Mouse (Mus musculus) lung, embryonic 15.5 days (tissue): ENCODE results near the gene 1600014C10Rik. TPM values are rescaled to one million over a fixed set of nuclear protein-coding genes. Genes with fewer than 3 reads are reported as not detected.

ENCODE experiments used
- ATAC-seq: fragments of 200-750 bp; cut with Nextera tagmentation; 2 replicates; pipeline ENCODE4 v1.8.0; 2017; ENCODE audit warnings: moderate number of reproducible peaks, borderline replicate concordance; ENCODE audit not compliant: low FRiP score, low TSS enrichment; ENCODE audit errors: extremely low read depth
- H3K27ac ChIP-seq: fragments of 300-500 bp; sonication (generic); 2 replicates; pipeline ENCODE4 v1.5.1; 2015; ENCODE audit warnings: moderate library complexity, mild to moderate bottlenecking, inconsistent platforms
- H3K27me3 ChIP-seq: fragments of 300-500 bp; sonication (generic); 2 replicates; pipeline ENCODE4 v1.6.1; 2015; ENCODE audit warnings: inconsistent platforms
- H3K36me3 ChIP-seq: fragments of 300-500 bp; sonication (generic); 2 replicates; pipeline ENCODE4 v1.6.1; 2015; ENCODE audit warnings: inconsistent platforms
- H3K4me1 ChIP-seq: fragments of 300-500 bp; sonication (generic); 2 replicates; pipeline ENCODE4 v1.6.1; 2015; ENCODE audit warnings: inconsistent platforms
- H3K4me2 ChIP-seq: fragments of 300-500 bp; sonication (generic); 2 replicates; pipeline ENCODE4 v1.6.1; 2015; ENCODE audit warnings: inconsistent platforms, mild to moderate bottlenecking, moderate library complexity
- H3K4me3 ChIP-seq: fragments of 300-500 bp; sonication (generic); 2 replicates; pipeline ENCODE4 v1.5.1; 2015; ENCODE audit warnings: mild to moderate bottlenecking, inconsistent platforms
- H3K9ac ChIP-seq: fragments of 300-500 bp; sonication (generic); 2 replicates; pipeline ENCODE4 v1.6.1; 2015; ENCODE audit warnings: inconsistent platforms
- H3K9me3 ChIP-seq: fragments of 300-500 bp; sonication (generic); 2 replicates; pipeline ENCODE4 v1.6.1; 2016; ENCODE audit warnings: inconsistent platforms
- WGBS: fragments of 180-500 bp; shearing (Covaris S2); methylation state at CpG from one replicate; pipeline ENCODE4 v1.1.7; 2015; 5-methylcytosine and 5-hydroxymethylcytosine counted together
- polyA plus RNA-seq: library from polyadenylated mRNA; unstranded; fragments of >200 nt; fragmentation: Nextera tagmentation; extraction: Ambion mirVana; gene quantifications from 2 replicates; pipeline ENCODE4 v1.2.1, GENCODE M21; 2015

1600014C10Rik gene
- polyA plus RNA-seq = 16.0 and 19.0 TPM in 2 replicates

GRCm38 (mm10) chr7:38182962-38183687 is at the start of gene 1600014C10Rik:
1600014C10Rik (plus strand) TSS chr7:38183217.
- H3K36me3 ChIP-seq = no peaks in the 10 kb centered on the region
- 4% methylated on average over 28 of the region's 28 CpGs for WGBS
- H3K4me3 ChIP-seq = peak within 1 kb of the TSS; percentile 68
- H3K27me3 ChIP-seq = no peaks in the 10 kb centered on the region
- H3K27ac ChIP-seq = peak within 1 kb of the TSS; percentile 86
- H3K4me2 ChIP-seq = peak within 1 kb of the TSS; percentile 79
- no peaks in the 10 kb centered on the region for H3K9me3 ChIP-seq
- peak within 1 kb of the TSS; percentile 63 for H3K9ac ChIP-seq
- H3K4me1 ChIP-seq = peaks cover 14% of the 10 kb centered on the region
- peak; percentile 43 for ATAC-seq

- 86% methylated on average over 5 of the region's 5 CpGs for WGBS
- no peak overlapping the region for H3K4me3 ChIP-seq
- no peak overlapping the region for H3K9ac ChIP-seq
- no peaks in the 10 kb centered on the region for H3K9me3 ChIP-seq
- no peak overlapping the region for H3K4me2 ChIP-seq
- H3K27ac ChIP-seq = no peak overlapping the region
- no peak for ATAC-seq
- no peaks in the 10 kb centered on the region for H3K27me3 ChIP-seq
- H3K4me1 ChIP-seq = no peaks in the 10 kb centered on the region
- H3K36me3 ChIP-seq = no peaks in the 10 kb centered on the region
These were observed 48.5 kb upstream of the 1600014C10Rik start for GRCm38 (mm10) chr7:38134471-38134870.

GRCm38 (mm10) chr7:38140324-38140723 is 42.7 kb upstream of the 1600014C10Rik start:
- no peak for ATAC-seq
- Histone ChIP-seq H3K36me3 (no peaks in the 10 kb centered on the region), H3K4me3 (no peak overlapping the region), H3K4me2 (no peak overlapping the region), H3K9me3 (no peaks in the 10 kb centered on the region), H3K4me1 (no peaks in the 10 kb centered on the region), H3K9ac (no peak overlapping the region), H3K27ac (no peak overlapping the region), H3K27me3 (no peaks in the 10 kb centered on the region)
- WGBS = 36% methylated on average over 9 of the region's 9 CpGs

- no peaks in the 10 kb centered on the region for H3K4me1 ChIP-seq
- no peak overlapping the region for H3K27ac ChIP-seq
- no peak overlapping the region for H3K4me2 ChIP-seq
- no peaks in the 10 kb centered on the region for H3K27me3 ChIP-seq
- H3K9me3 ChIP-seq = no peaks in the 10 kb centered on the region
- H3K4me3 ChIP-seq = no peak overlapping the region
- no peak overlapping the region for H3K9ac ChIP-seq
- H3K36me3 ChIP-seq = no peaks in the 10 kb centered on the region
- 55% methylated on average over 13 of the region's 13 CpGs for WGBS
- ATAC-seq = no peak
These were observed 41.1 kb upstream of the 1600014C10Rik start for GRCm38 (mm10) chr7:38141747-38142545.

- no peak overlapping the region for H3K4me2 ChIP-seq
- H3K9ac ChIP-seq = no peak overlapping the region
- H3K36me3 ChIP-seq = no peaks in the 10 kb centered on the region
- WGBS = 80% methylated on average over 6 of the region's 6 CpGs
- no peaks in the 10 kb centered on the region for H3K4me1 ChIP-seq
- no peak for ATAC-seq
- H3K27me3 ChIP-seq = no peaks in the 10 kb centered on the region
- no peaks in the 10 kb centered on the region for H3K9me3 ChIP-seq
- no peak overlapping the region for H3K4me3 ChIP-seq
- no peak overlapping the region for H3K27ac ChIP-seq
These were observed 35.5 kb upstream of the 1600014C10Rik start for GRCm38 (mm10) chr7:38147477-38147876.

- WGBS = 51% methylated on average over 14 of the region's 14 CpGs
- no peak for ATAC-seq
- Histone ChIP-seq H3K27ac (no peak overlapping the region), H3K9ac (no peak overlapping the region), H3K4me1 (no peaks in the 10 kb centered on the region), H3K4me2 (no peak overlapping the region), H3K9me3 (no peaks in the 10 kb centered on the region), H3K4me3 (no peak overlapping the region), H3K36me3 (no peaks in the 10 kb centered on the region), H3K27me3 (no peaks in the 10 kb centered on the region)
These were observed 31.2 kb upstream of the 1600014C10Rik start for GRCm38 (mm10) chr7:38151706-38152312.

GRCm38 (mm10) chr7:38152571-38152970 is 30.4 kb upstream of the 1600014C10Rik start:
- no peak overlapping the region for H3K9ac ChIP-seq
- H3K27me3 ChIP-seq = no peaks in the 10 kb centered on the region
- no peak overlapping the region for H3K4me2 ChIP-seq
- H3K4me3 ChIP-seq = no peak overlapping the region
- 85% methylated on average over 3 of the region's 3 CpGs for WGBS
- H3K36me3 ChIP-seq = no peaks in the 10 kb centered on the region
- no peaks in the 10 kb centered on the region for H3K9me3 ChIP-seq
- H3K27ac ChIP-seq = no peak overlapping the region
- ATAC-seq = no peak
- H3K4me1 ChIP-seq = no peaks in the 10 kb centered on the region

- H3K27me3 ChIP-seq = no peaks in the 10 kb centered on the region
- no peak overlapping the region for H3K4me3 ChIP-seq
- H3K9ac ChIP-seq = no peak overlapping the region
- no peak overlapping the region for H3K27ac ChIP-seq
- no peaks in the 10 kb centered on the region for H3K9me3 ChIP-seq
- H3K4me2 ChIP-seq = no peak overlapping the region
- no peaks in the 10 kb centered on the region for H3K4me1 ChIP-seq
- ATAC-seq = no peak
- H3K36me3 ChIP-seq = no peaks in the 10 kb centered on the region
- WGBS = 75% methylated on average over 5 of the region's 5 CpGs
These were observed 27.2 kb upstream of the 1600014C10Rik start for GRCm38 (mm10) chr7:38155829-38156228.

GRCm38 (mm10) chr7:38158764-38159458 is 24.1 kb upstream of the 1600014C10Rik start:
- no peaks in the 10 kb centered on the region for H3K9me3 ChIP-seq
- no peaks in the 10 kb centered on the region for H3K27me3 ChIP-seq
- H3K9ac ChIP-seq = no peak overlapping the region
- no peaks in the 10 kb centered on the region for H3K4me1 ChIP-seq
- no peak overlapping the region for H3K27ac ChIP-seq
- ATAC-seq = no peak
- WGBS = 64% methylated on average over 9 of the region's 9 CpGs
- no peaks in the 10 kb centered on the region for H3K36me3 ChIP-seq
- no peak overlapping the region for H3K4me3 ChIP-seq
- H3K4me2 ChIP-seq = no peak overlapping the region

GRCm38 (mm10) chr7:38161438-38161837 is 21.6 kb upstream of the 1600014C10Rik start:
- Histone ChIP-seq H3K9me3 (no peaks in the 10 kb centered on the region), H3K4me1 (no peaks in the 10 kb centered on the region), H3K27me3 (no peaks in the 10 kb centered on the region), H3K9ac (no peak overlapping the region), H3K27ac (no peak overlapping the region), H3K36me3 (no peaks in the 10 kb centered on the region), H3K4me3 (no peak overlapping the region), H3K4me2 (no peak overlapping the region)
- WGBS = 86% methylated on average over 2 of the region's 2 CpGs
- ATAC-seq = no peak

- ATAC-seq = no peak
- no peaks in the 10 kb centered on the region for H3K27me3 ChIP-seq
- 36% methylated on average over 9 of the region's 9 CpGs for WGBS
- H3K4me1 ChIP-seq = peaks cover 8% of the 10 kb centered on the region
- no peaks in the 10 kb centered on the region for H3K36me3 ChIP-seq
- no peak overlapping the region for H3K9ac ChIP-seq
- no peak overlapping the region for H3K4me2 ChIP-seq
- no peak overlapping the region for H3K27ac ChIP-seq
- H3K9me3 ChIP-seq = no peaks in the 10 kb centered on the region
- H3K4me3 ChIP-seq = no peak overlapping the region
These were observed 19.5 kb upstream of the 1600014C10Rik start for GRCm38 (mm10) chr7:38163433-38164050.
